9 mouse cellular contexts compared by ENCODE assay signal in the genomic region with DNA sequence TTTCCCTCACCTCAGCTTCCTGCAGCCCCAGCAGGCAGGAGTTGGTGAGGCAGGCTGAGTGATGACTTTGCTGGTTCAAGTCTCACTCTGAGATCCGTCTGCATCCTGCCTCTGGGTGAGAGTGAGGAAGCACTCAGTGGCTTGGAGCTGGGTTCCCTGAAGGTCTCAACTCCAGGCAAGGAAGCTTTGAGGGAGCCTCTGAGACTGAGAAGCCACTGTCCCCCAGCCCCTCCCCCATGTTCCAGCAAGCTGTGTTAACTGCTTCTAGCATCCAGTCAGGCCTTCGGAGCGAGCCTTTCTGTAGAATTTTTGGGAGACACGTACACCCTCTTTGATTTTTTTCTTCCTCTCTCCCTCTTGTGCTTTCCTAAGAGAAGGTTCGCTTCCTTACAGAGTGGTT. TPM values are rescaled to one million over a fixed set of nuclear protein-coding genes. Genes with fewer than 3 reads are reported as not detected.
DNase-seq lines count a peak whose midpoint lies in the region; ATAC-seq lines count a peak whose summit lies in the region.
"Had no signal": no experiment of that assay in that cellular context is flagged by ENCODE, and none has a peak within 500 bp of the region (broad histone marks: within the 10 kb centered on the region; RNA-seq: fewer than 3 reads in every experiment).

No protein-coding gene starts in this region.

- no peak for ATAC-seq in heart, embryonic 15.5 days (replicated peaks; ENCODE audit: insufficient number of reproducible peaks, insufficient read depth, low FRiP score, low read depth)
- ATAC-seq in embryonic facial prominence, embryonic 15.5 days (ENCODE audit: insufficient number of reproducible peaks, low FRiP score, low TSS enrichment, low read depth) = no peak
- no peak for ATAC-seq in intestine, embryonic 16.5 days
- ATAC-seq in neural tube, embryonic 13.5 days (ENCODE audit: low read depth) = no peak

- H3K36me3 ChIP-seq in heart, embryonic 15.5 days = no peaks in the 10 kb centered on the region
- no peaks in the 10 kb centered on the region for H3K36me3 ChIP-seq in embryonic facial prominence, embryonic 15.5 days
- no peaks in the 10 kb centered on the region for H3K36me3 ChIP-seq in intestine, embryonic 16.5 days (ENCODE audit: control insufficient read depth, insufficient read depth, low read length)
- no peaks in the 10 kb centered on the region for H3K36me3 ChIP-seq in neural tube, embryonic 13.5 days

- intact Hi-C loops in heart, postnatal 36 days (cut with DNase I) = loop anchor here (10.0 kb wide), 1 partner anchor 552 kb away; the partner anchor contains the start of gene Spr

- peak overlapping the region; percentile 31; the same call in 1 of the 2 replicates for H3K9ac ChIP-seq in heart, embryonic 15.5 days
- no peak overlapping the region for H3K9ac ChIP-seq in embryonic facial prominence, embryonic 15.5 days
- no peak overlapping the region for H3K9ac ChIP-seq in intestine, embryonic 16.5 days (ENCODE audit: low read depth, low read length)
- H3K9ac ChIP-seq in neural tube, embryonic 13.5 days = no peak overlapping the region

- H3K4me1 ChIP-seq in heart, embryonic 15.5 days (replicated peaks) = peaks cover 64% of the 10 kb centered on the region
- peaks cover 93% of the 10 kb centered on the region for H3K4me1 ChIP-seq in embryonic facial prominence, embryonic 15.5 days
- H3K4me1 ChIP-seq in intestine, embryonic 16.5 days (ENCODE audit: control insufficient read depth, insufficient read depth, low read length) = peaks cover 58% of the 10 kb centered on the region
- H3K4me1 ChIP-seq in neural tube, embryonic 13.5 days (replicated peaks) = peaks cover 50% of the 10 kb centered on the region

- WGBS in heart, embryonic 15.5 days = 40% methylated on average over 5 of the region's 5 CpGs
- 47% methylated on average over 5 of the region's 5 CpGs for WGBS in embryonic facial prominence, embryonic 15.5 days
- WGBS in intestine, embryonic 16.5 days = 50% methylated on average over 5 of the region's 5 CpGs
- WGBS in neural tube, embryonic 13.5 days = 10% methylated on average over 5 of the region's 5 CpGs

- peak overlapping the region; percentile 91 for H3K4me2 ChIP-seq in heart, embryonic 15.5 days
- H3K4me2 ChIP-seq in embryonic facial prominence, embryonic 15.5 days (replicated peaks) = peak overlapping the region; percentile 92
- peak overlapping the region; percentile 69 for H3K4me2 ChIP-seq in intestine, embryonic 16.5 days (ENCODE audit: low read depth, low read length)
- H3K4me2 ChIP-seq in neural tube, embryonic 13.5 days = peak overlapping the region; percentile 84

- no peaks in the 10 kb centered on the region for H3K9me3 ChIP-seq in heart, embryonic 15.5 days (replicated peaks)
- no peaks in the 10 kb centered on the region for H3K9me3 ChIP-seq in embryonic facial prominence, embryonic 15.5 days (replicated peaks)
- no peaks in the 10 kb centered on the region for H3K9me3 ChIP-seq in intestine, embryonic 16.5 days (ENCODE audit: control insufficient read depth, low read length)
- H3K9me3 ChIP-seq in neural tube, embryonic 13.5 days = no peaks in the 10 kb centered on the region

- peak overlapping the region; percentile 54; the same call in 1 of the 2 replicates for H3K4me3 ChIP-seq in heart, embryonic 15.5 days
- H3K4me3 ChIP-seq in embryonic facial prominence, embryonic 15.5 days (replicated peaks) = no peak overlapping the region
- no peak overlapping the region for H3K4me3 ChIP-seq in intestine, embryonic 16.5 days (ENCODE audit: low read length)
- peak overlapping the region; percentile 45; the same call in 1 of the 2 replicates for H3K4me3 ChIP-seq in neural tube, embryonic 13.5 days

- no peak overlapping the region for H3K27ac ChIP-seq in heart, embryonic 15.5 days
- H3K27ac ChIP-seq in embryonic facial prominence, embryonic 15.5 days (replicated peaks) = peak overlapping the region; percentile 84; the same call in 1 of the 2 replicates
- no peak overlapping the region for H3K27ac ChIP-seq in intestine, embryonic 16.5 days (ENCODE audit: low read length)
- H3K27ac ChIP-seq in neural tube, embryonic 13.5 days (replicated peaks) = no peak overlapping the region

- peaks cover 96% of the 10 kb centered on the region for H3K27me3 ChIP-seq in heart, embryonic 15.5 days
- H3K27me3 ChIP-seq in embryonic facial prominence, embryonic 15.5 days = peaks cover 48% of the 10 kb centered on the region
- peaks cover 57% of the 10 kb centered on the region for H3K27me3 ChIP-seq in intestine, embryonic 16.5 days (replicated peaks; ENCODE audit: control insufficient read depth, insufficient read depth, low read length)
- H3K27me3 ChIP-seq in neural tube, embryonic 13.5 days = peaks cover 99% of the 10 kb centered on the region

- no peak for DNase-seq in heart, postnatal 36 days
- DNase-seq in left cerebral cortex, adult 11 months (ENCODE audit: low spot score) = no peak
- no peak for DNase-seq in left cerebral cortex, adult 9 months (ENCODE audit: low spot score in 2 of 2)
- no peak for DNase-seq in layer of hippocampus, postnatal 25 days (ENCODE audit: extremely low spot score in 1 of 2, low spot score in 1 of 2)
- DNase-seq: cerebellum, adult 9-10 months had no signal

RNA-seq across cellular contexts. Expression of gene Cyp26b1, which starts 10.9 kb away (rescaled TPM):
- polyA plus RNA-seq in heart, embryonic 15.5 days (2015; fragmentation: Nextera tagmentation; extraction: Ambion mirVana) = 1.1 and 1.9 TPM in 2 replicates
- 10 to 100 TPM in 1 of 2 experiments, 1 to 10 TPM in 1; 6.0 to 16.9 TPM for total RNA-seq in heart, postnatal 36 days (2021)
- 17.8 and 20.6 TPM in 2 replicates for polyA plus RNA-seq in embryonic facial prominence, embryonic 15.5 days (2015; fragmentation: Nextera tagmentation; extraction: Ambion mirVana)
- 1.5 and 1.8 TPM in 2 replicates for polyA plus RNA-seq in intestine, embryonic 16.5 days (2015; fragmentation: Nextera tagmentation; extraction: Ambion mirVana)
- 5.7 and 7.5 TPM in 2 replicates for polyA plus RNA-seq in neural tube, embryonic 13.5 days (2015; fragmentation: Nextera tagmentation; extraction: Ambion mirVana)
- total RNA-seq in layer of hippocampus, postnatal 25 days (2021) = 10 to 100 TPM; 11.1 to 11.5 TPM

Comparison
In these comparisons a context has a peak if more than half of its experiments do, and no peak if none do; other contexts are left out.
1. H3K4me3 ChIP-seq: peak in heart, embryonic 15.5 days (single experiment) and neural tube, embryonic 13.5 days (single experiment); none in embryonic facial prominence, embryonic 15.5 days (single experiment) and intestine, embryonic 16.5 days (single experiment).
2. Peak in every context shown above with its lines, with median percentiles within 50 percentile points of each other: H3K4me2 ChIP-seq.